Mouse (Mus musculus) heart, embryonic 12.5 days (tissue): ENCODE results near the gene Cd55. TPM values are rescaled to one million over a fixed set of nuclear protein-coding genes. Genes with fewer than 3 reads are reported as not detected.
"Not testable (repeated sequence)": the region's sequence is repeated elsewhere in the genome, so short reads cannot be mapped to it uniquely, and the experiment has no call there.

ENCODE experiments used
- ATAC-seq: fragments of 200-750 bp; cut with Nextera tagmentation; 2 replicates; pipeline ENCODE4 v1.8.0; 2017; ENCODE audit warnings: moderate TSS enrichment, moderate library complexity; ENCODE audit not compliant: insufficient number of reproducible peaks, low FRiP score
- H3K27ac ChIP-seq: fragments of 300-500 bp; sonication (generic); 2 replicates; pipeline ENCODE4 v1.5.1; 2016; ENCODE audit warnings: mild to moderate bottlenecking, moderate library complexity; ENCODE audit not compliant: poor library complexity, severe bottlenecking
- H3K27me3 ChIP-seq: fragments of 300-500 bp; sonication (generic); replicated peaks from 2 replicates; pipeline ENCODE4 v1.6.1; 2016; ENCODE audit warnings: mild to moderate bottlenecking, moderate library complexity
- H3K36me3 ChIP-seq: fragments of 300-500 bp; sonication (generic); 2 replicates; pipeline ENCODE4 v1.6.1; 2016; ENCODE audit warnings: mild to moderate bottlenecking, moderate library complexity
- H3K4me1 ChIP-seq: fragments of 300-500 bp; sonication (generic); replicated peaks from 2 replicates; pipeline ENCODE4 v1.6.1; 2016; ENCODE audit warnings: mild to moderate bottlenecking
- H3K4me2 ChIP-seq: fragments of 300-500 bp; sonication (generic); 2 replicates; pipeline ENCODE4 v1.6.1; 2016; ENCODE audit warnings: mild to moderate bottlenecking, moderate library complexity
- H3K4me3 ChIP-seq: fragments of 300-500 bp; sonication (generic); 2 replicates; pipeline ENCODE4 v1.5.1; 2016; ENCODE audit warnings: mild to moderate bottlenecking
- H3K9ac ChIP-seq: fragments of 300-500 bp; sonication (generic); 2 replicates; pipeline ENCODE4 v1.6.1; 2016; ENCODE audit warnings: mild to moderate bottlenecking, moderate library complexity
- H3K9me3 ChIP-seq: fragments of 300-500 bp; sonication (generic); replicated peaks from 2 replicates; pipeline ENCODE4 v1.6.1; 2016; ENCODE audit warnings: mild to moderate bottlenecking, moderate library complexity
- WGBS: fragments of 180-500 bp; shearing (Covaris S2); methylation state at CpG from one replicate; pipeline ENCODE4 v1.1.7; 2016; 5-methylcytosine and 5-hydroxymethylcytosine counted together
- polyA plus RNA-seq: library from polyadenylated mRNA; unstranded; fragments of >200 nt; fragmentation: Nextera tagmentation; extraction: Ambion mirVana; gene quantifications from 2 replicates; pipeline ENCODE4 v1.2.1, GENCODE M21; 2016

The Cd55 gene
- polyA plus RNA-seq, 1 experiment from 2014 or later: 13.4 TPM

DNA sequence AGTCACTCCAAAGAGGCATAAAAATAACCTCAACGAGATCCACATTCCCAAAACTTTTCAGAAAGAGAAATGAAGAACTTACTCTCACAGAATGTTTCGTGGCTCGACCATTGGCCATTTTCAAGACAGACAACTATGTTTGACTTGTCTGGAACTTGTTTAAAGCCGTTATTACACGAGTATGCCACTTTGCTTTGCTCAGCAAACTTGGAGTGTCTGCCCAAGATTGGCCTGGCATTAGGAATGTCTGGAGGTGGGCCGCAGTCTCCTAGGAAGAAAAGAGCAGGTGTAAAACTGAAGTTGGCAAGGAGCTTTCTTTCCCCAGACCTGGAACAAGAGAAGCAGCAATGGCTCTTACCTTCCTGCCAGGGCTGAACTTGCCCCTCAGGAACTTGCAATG, 40.5 kb downstream of the Cd55 start:
- not testable (repeated sequence) for H3K27me3 ChIP-seq, H3K4me2 ChIP-seq, H3K36me3 ChIP-seq, H3K4me3 ChIP-seq, H3K9me3 ChIP-seq, ATAC-seq, H3K9ac ChIP-seq, H3K4me1 ChIP-seq, H3K27ac ChIP-seq
- no CpG with 5 or more reads among the region's 6 CpGs for WGBS

DNA sequence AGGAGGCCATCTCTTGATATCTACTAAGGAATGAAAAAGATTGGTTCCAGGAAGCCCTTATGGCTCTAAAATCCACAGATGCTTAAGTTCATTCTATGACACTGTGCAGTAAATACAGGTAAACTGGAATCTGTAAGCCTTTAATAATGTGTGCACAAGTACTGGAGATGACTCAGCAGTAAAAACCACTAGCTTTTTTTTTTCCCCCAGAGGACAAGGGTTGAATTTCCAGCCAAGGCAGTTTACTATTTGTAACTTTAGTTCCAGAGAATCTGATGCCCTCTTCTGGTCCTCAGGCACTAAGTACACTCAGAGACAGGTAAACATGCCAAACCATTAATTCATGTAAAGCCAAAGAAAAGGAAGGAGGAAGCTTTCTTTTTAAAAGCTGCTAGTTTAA, 65.4 kb downstream of the Cd55 start:
- H3K4me3 ChIP-seq, ATAC-seq, H3K36me3 ChIP-seq, H3K4me2 ChIP-seq, H3K9ac ChIP-seq, H3K4me1 ChIP-seq, H3K9me3 ChIP-seq, H3K27me3 ChIP-seq, H3K27ac ChIP-seq: not testable (repeated sequence)

Other genes starting within 250 kb of the Cd55 start
- gene Cd55b, start 39.7 kb downstream of the Cd55 start, polyA plus RNA-seq: not detected in 2 replicates
- gene Zp3r, start 166.9 kb upstream of the Cd55 start, polyA plus RNA-seq: not detected in 2 replicates
- not detected in 2 replicates for gene C4bp, start 198.9 kb upstream of the Cd55 start, polyA plus RNA-seq